Mouse (Mus musculus): Measurements from ENCODE around the gene Bco2. TPM values are rescaled to one million over a fixed set of nuclear protein-coding genes. Genes with fewer than 3 reads are reported as not detected.

Bco2 gene
- under 1 TPM; 0.13 to 0.18 TPM for total RNA-seq (2021)
- long read RNA-seq, experiment 1, partial matches to known transcripts = 1 of 1 reads
- long read RNA-seq, experiment 1, other reads (novel, unspliced or antisense) = 0 of 1 reads
- long read RNA-seq, experiment 2 = 0 reads

GRCm38 (mm10) chr9:50555094-50555446 is at the start of gene Bco2:
Gene Bco2 (minus strand): TSS chr9:50555181.
- intact Hi-C loops (cut with DNase I; ENCODE audit: low total_unique reads) = no loop called here
- no peak for DNase-seq

- intact Hi-C loops (cut with DNase I; ENCODE audit: low total_unique reads) = no loop called here
- DNase-seq = no peak
Observed at GRCm38 (mm10) chr9:50604338-50604737, 49.4 kb upstream of the Bco2 start.

GRCm38 (mm10) chr9:50603998-50604324 is 49.0 kb upstream of the Bco2 start:
- intact Hi-C loops (cut with DNase I; ENCODE audit: low total_unique reads) = no loop called here
- no peak for DNase-seq

GRCm38 (mm10) chr9:50603189-50603997 is 48.4 kb upstream of the Bco2 start, which contains the start of the genes Sdhd and Timm8b:
Gene Sdhd (minus strand): TSS chr9:50603812.
Gene Timm8b (plus strand): TSS chr9:50603910.
- intact Hi-C loops (cut with DNase I; ENCODE audit: low total_unique reads) = no loop called here
- DNase-seq = peak; percentile 92

DNA sequence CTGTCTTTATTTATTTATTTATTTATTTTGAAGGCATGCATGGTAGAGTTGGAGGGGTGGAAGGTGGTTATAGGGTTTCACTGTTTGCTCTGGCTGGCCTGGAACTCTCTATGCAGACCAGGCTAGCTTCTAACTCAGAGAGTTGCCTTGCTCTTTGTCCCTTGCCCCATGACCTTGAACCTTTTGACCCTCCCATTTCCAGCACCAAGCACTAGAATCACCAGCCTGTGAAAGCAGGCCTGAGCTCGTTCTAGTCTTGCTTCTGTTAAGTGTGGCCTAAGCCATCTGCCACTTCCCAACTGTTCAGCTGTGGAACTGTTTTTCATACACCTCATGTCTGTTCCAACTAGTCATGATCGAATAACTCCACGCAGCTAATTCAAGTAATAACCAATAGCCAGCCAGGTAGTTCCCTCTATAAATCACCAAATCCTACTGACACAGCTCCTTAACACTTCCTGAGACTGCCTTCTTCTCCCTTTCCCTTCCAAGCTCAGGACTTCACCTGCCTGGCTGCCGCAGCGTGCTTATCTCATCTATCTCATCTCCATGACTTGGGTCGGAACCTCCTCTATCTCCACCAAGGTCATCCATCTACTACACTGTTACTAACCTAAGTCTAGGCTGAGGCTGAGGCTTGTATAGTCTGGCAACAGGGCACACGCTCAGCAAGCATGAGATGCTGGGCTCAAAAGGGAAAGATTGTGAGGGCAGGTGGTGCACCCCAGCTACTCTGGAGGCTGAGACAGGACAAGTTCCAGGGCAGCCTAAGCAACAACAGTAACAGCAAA is 47.3 kb upstream of the Bco2 start:
- intact Hi-C loops (cut with DNase I; ENCODE audit: low total_unique reads) = no loop called here
- DNase-seq = no peak

DNA sequence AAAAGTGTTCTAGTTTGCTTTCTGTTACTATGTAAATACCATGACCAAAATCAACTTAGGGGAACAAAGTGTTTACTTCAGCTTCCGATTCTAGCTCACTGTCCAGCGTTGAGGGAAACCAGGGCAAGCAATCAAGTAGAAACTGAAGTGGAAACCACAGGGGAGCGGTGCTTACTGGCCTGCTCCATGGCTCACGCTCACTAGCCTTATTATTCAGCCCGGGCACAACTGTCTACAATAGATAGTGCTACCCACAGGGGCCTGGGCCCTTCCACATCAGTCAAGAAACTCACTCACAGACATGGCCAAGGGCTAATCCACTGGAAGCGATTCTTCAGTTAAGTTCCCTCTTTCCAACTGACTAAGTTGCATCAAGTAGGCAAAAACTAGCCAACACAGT is 46.6 kb upstream of the Bco2 start:
- intact Hi-C loops (cut with DNase I; ENCODE audit: low total_unique reads) = no loop called here
- DNase-seq = no peak

DNA sequence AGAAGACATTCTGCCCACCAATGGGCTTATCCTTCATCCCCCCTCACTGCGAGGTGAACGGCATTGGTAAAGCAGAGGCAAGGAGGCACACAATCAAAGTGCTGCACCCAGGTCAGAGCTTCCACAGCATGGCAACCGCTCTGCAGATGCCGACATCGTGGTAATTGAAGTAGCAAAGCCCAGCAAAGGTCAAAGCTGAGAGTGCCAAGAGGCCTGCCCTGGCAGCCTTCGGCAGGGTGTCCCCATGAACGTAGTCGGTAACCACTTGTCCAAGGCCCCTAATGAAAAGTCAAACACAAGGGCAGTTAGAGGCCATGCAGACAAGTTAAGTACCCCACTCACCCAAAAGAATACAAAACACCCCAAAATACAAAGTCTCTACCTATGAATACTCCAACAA is 42.0 kb upstream of the Bco2 start:
- intact Hi-C loops (cut with DNase I; ENCODE audit: low total_unique reads) = no loop called here
- peak; percentile 41 for DNase-seq

DNA sequence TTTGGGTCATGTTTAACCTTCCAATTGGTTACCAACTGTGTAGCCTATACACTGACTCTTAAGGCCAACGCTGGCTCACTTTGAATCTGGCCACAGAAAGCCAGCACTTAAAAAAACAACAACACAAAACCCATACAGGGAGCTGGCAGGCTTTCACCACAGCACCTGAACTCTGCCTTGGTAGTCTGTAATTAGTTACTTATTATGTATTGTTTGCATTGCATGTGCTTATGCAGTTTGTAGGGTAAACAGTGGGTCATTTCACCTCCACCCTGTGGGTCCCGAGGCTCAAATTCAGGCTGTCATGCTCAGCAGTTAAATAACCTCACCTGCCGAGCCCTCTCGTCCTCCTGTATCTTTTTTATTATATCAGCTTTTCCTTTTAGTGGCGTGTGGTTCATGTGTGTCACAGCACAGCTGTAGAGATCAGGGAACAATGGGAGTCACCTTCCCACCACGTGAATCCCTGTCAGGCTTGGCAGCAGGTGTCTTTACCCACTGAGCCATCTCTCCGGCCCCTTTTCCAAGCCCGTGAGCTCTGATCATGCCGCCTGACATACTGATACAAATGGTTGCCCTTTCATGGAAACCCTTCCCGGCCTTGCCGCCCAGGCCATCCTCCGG is 39.9 kb upstream of the Bco2 start:
- intact Hi-C loops (cut with DNase I; ENCODE audit: low total_unique reads) = no loop called here

GRCm38 (mm10) chr9:50593544-50593943 is 38.6 kb upstream of the Bco2 start:
- intact Hi-C loops (cut with DNase I; ENCODE audit: low total_unique reads) = no loop called here
- DNase-seq = no peak

More for the DNA sequence above, 39.9 kb upstream of the Bco2 start:
- DNase-seq = no peak

DNA sequence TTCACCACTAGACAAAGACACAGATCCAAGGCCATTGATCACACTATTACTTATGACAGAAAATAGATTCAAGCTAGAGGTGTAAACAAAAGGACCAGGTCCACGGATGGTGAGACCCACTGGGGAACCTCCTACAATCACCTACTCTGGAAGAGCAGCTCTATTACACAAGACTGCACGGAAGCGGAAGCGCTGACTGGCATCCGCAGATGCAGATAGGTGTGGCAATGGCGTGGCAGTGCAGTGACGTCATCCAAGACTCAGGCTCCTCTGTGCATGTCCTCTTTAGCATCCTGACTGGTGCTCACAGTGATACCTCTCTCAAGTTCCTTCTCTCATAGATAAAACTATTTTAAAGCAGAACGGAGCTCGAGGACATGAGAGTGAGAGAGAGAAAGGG is 38.0 kb upstream of the Bco2 start:
- intact Hi-C loops (cut with DNase I; ENCODE audit: low total_unique reads) = no loop called here
- DNase-seq = no peak

DNA sequence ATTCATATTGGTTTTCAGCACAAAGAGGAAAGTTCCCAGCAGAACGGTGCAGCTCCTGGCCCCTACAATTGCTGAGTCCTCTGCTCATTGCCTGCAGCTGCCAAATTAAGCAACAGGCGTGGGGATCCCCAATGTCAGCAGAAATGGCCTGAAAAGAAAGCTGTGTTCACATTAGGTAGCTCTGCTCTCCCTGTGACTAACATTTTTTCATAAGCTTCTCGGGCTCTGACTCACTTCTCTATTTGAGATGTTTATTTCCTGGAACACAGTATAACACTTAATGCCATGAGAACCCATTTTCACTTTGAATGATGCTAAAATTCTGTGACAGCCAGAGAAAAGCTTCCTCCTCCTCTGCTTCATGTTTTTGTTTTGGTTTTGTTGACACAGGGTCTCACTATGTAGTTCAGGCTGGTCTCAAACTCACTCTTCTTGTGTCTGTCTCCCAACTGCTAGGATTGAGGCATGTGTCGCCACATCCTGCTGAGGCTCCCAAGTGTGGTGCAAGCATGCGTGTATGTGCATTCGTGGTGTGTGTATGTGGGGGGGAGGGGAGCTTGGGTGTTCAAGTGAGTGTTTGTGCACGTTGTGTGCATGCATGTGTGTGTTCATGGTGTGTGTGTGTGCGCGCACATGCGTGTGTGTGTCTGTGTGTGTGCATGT is 36.0 kb upstream of the Bco2 start:
- no peak for DNase-seq
- intact Hi-C loops (cut with DNase I; ENCODE audit: low total_unique reads) = no loop called here

- intact Hi-C loops (cut with DNase I; ENCODE audit: low total_unique reads) = no loop called here
- DNase-seq = no peak
Observed at GRCm38 (mm10) chr9:50586955-50587354, 32.0 kb upstream of the Bco2 start.

- DNase-seq = no peak
- intact Hi-C loops (cut with DNase I; ENCODE audit: low total_unique reads) = no loop called here
Observed at GRCm38 (mm10) chr9:50585145-50585818, 30.3 kb upstream of the Bco2 start.

DNA sequence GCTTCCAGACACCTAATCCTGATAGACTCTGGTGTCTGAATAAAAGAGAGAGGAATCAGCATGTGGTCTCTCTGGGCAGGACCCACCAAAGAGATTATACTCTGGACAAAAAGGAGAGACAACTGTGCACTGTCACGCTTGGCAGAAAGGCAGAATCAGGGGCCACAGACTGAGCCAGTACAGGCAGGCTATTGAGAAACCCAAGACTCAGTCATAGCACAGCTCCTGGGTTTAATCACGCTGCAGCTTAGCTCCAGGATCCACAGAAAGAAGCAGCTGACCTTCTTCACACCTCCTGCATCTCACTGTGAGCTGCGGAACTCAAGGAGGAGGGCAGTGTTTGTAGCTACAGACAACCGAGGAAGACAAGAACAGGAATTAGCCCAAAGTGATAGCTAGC is 25.4 kb upstream of the Bco2 start:
- DNase-seq = no peak
- intact Hi-C loops (cut with DNase I; ENCODE audit: low total_unique reads) = no loop called here

GRCm38 (mm10) chr9:50569599-50570525 is 14.9 kb upstream of the Bco2 start:
- intact Hi-C loops (cut with DNase I; ENCODE audit: low total_unique reads) = no loop called here
- DNase-seq = no peak

- intact Hi-C loops (cut with DNase I; ENCODE audit: low total_unique reads) = no loop called here
- peak; percentile 35 for DNase-seq
Observed at GRCm38 (mm10) chr9:50567881-50568280, 12.9 kb upstream of the Bco2 start.

DNA sequence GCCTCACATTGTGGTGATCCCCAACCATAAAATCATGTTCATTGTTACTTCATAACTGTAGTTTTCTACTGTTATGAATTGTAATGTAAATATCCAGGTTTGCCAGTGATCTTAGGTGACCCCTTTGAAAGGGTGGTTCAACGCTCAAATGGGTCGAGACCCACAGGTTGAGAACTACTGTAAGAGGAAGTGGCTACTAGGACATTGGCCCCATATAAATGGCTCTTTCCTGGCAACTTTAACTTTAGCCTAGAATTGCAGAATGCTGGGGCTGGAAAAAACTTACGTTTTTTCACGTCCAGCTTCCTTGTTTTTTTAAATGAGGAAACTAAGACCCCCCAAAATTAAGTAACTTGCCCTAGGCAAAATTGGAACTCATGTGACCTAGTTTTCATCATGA is 12.4 kb upstream of the Bco2 start:
- no peak for DNase-seq
- intact Hi-C loops (cut with DNase I; ENCODE audit: low total_unique reads) = no loop called here

- no peak for DNase-seq
- intact Hi-C loops (cut with DNase I; ENCODE audit: low total_unique reads) = no loop called here
Observed at GRCm38 (mm10) chr9:50565940-50566339, 11.0 kb upstream of the Bco2 start.

All from gastrocnemius, postnatal 14 days (tissue).